Mouse (Mus musculus): ENCODE results near the gene Rnf114.

Rnf114 gene

GRCm38 (mm10) chr2:167563035-167563434 is 70.6 kb downstream of the Rnf114 start:
- no peak for DNase-seq (ENCODE audit: extremely low read depth, low read depth, low spot score)

DNA sequence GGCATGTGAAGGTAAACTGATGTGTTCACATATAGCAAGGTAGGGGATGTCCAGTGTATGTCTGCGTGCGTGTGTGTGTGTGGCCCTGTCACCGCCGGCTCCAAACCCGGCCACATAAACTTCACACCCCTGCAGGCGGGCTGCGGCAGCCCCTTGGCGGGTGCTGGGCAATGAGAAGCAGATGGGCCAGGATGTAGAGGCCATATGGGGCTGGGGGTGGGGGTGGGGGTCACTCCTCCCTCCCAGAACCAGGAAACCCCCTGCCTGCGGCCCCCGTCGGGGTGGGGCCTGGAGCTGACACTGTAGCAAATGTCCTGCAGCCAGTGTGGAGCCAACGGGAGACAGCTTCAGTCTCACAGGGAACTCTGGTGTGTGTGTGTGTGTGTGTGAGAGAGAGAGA is 71.3 kb downstream of the Rnf114 start:
- no peak for DNase-seq (ENCODE audit: extremely low read depth, low read depth, low spot score)

DNA sequence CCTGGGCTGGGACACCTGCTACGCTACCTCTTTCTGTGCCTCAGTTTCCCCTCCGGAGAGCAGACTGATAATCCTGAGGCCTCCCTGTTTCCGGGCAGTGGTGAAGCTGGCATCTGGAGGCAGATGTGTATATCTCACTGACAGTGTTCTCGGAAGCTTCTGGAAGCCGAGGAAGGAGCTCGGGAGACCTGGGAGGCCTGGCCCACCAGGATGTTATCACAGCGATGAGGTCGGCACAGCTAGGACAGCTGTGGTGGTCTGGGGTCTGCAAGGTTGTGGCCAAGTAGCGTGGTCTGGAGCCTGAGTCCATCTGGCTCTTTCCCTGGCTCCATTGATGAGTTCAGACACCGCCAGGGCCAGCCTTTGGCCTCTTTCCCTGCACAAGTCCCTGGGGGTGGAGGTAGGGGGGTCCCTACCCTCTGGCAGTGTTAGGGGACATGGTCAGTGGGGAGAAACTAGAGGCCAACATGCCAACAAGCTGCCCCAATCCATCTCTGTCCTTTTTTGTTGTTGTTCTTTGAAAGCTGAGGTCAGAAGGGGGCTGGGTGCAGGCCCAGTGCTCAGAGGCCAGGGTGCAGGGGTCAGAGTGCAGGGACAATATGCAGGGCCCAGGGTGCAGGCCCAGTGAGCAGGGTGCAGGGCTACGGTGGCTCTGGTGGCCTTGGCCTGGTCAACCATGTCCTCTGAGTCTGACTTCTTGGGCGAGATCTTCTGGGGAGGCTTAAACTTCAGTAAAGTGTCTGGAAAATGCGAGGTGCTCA is 72.3 kb downstream of the Rnf114 start:
- DNase-seq (ENCODE audit: extremely low read depth, low read depth, low spot score), result no peak

DNA sequence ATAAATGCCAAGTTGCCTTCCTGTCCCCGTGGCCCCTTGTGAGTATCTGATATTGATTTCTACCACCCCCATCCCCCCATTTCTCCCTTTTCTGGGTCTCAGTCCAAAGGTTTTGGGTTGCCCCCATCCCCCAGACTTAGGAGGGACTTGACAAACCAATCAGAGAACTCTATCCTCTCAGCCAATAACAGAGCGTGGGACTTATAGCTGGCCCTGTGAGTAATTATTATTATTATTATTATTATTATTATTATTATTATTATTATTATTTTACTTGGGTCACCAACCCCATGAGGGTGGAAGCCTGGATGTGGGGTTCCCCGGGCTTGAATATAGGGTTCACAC is 72.8 kb downstream of the Rnf114 start:
- DNase-seq (ENCODE audit: extremely low read depth, low read depth, low spot score), result no peak

DNA sequence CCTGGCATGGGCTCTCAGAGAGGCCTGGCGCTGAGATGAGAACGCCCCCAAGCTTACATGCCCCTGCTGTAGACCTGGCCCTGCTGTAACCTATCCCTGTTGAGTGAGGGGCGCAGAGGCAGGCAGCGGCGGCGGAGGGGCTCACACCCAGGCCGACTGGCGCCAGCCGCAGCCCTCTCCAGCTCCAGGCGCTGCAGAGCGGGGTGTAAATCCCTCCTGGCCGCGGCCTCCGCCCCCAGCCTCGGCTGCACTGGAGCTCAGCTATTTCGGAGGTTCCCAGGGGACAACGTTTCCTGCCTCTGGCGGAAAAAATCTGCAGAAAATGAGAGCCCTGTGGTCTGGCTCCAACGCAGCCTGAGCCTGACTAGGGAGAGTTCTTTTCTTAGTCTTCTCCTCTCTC is 73.2 kb downstream of the Rnf114 start:
- DNase-seq (ENCODE audit: extremely low read depth, low read depth, low spot score), result no peak

Measured in fat pad, adult 2 months (tissue).